Comparison of ENCODE assay signal across 9 mouse cellular contexts in genomic region chr1:171077955-171078354, GRCm38 (mm10). TPM values are rescaled to one million over a fixed set of nuclear protein-coding genes. Genes with fewer than 3 reads are reported as not detected.
DNase-seq lines count a peak whose midpoint lies in the region; ATAC-seq and TF ChIP-seq lines count a peak whose summit lies in the region.
"Not testable (repeated sequence)": the region's sequence is repeated elsewhere in the genome, so short reads cannot be mapped to it uniquely, and the experiment has no call there.
"Had no signal": no experiment of that assay in that cellular context is flagged by ENCODE, and none has a peak within 500 bp of the region (broad histone marks: within the 10 kb centered on the region; RNA-seq: fewer than 3 reads in every experiment).

No protein-coding gene starts in this region.

- H3K27ac ChIP-seq in forebrain, embryonic 15.5 days (replicated peaks); heart, embryonic 12.5 days (ENCODE audit: poor library complexity, severe bottlenecking); hindbrain, embryonic 16.5 days (ENCODE audit: low read depth, low read length); layer of hippocampus, adult 2 months; lung, postnatal 0 days (ENCODE audit: low read length); neural tube, embryonic 12.5 days: not testable (repeated sequence)

- not testable (repeated sequence) for H3K36me3 ChIP-seq in forebrain, embryonic 15.5 days; heart, embryonic 12.5 days; hindbrain, embryonic 16.5 days (ENCODE audit: control insufficient read depth, insufficient read depth, low read length); lung, postnatal 0 days (ENCODE audit: insufficient read depth, low read length); neural tube, embryonic 12.5 days

- 6% methylated on average over 20 of the region's 27 CpGs for WGBS in forebrain, embryonic 15.5 days
- 4% methylated on average over 20 of the region's 27 CpGs for WGBS in heart, embryonic 12.5 days
- 2% methylated on average over 15 of the region's 27 CpGs for WGBS in hindbrain, embryonic 16.5 days
- 1% methylated on average over 13 of the region's 27 CpGs for WGBS in lung, postnatal 0 days
- 7% methylated on average over 19 of the region's 27 CpGs for WGBS in neural tube, embryonic 12.5 days

- 0 out of 2 replicates have a peak, but pooled peaks have one; percentile 12 for TF ChIP-seq CTCF in layer of hippocampus, adult 2 months (conservative IDR thresholded peaks at IDR 0.05)
- TF ChIP-seq CTCF in lung, postnatal 0 days (IDR thresholded peaks at IDR 0.05), result not testable (repeated sequence)

- H3K4me2 ChIP-seq in forebrain, embryonic 15.5 days (replicated peaks), result peak overlapping the region; percentile 41
- peak overlapping the region; percentile 56 for H3K4me2 ChIP-seq in heart, embryonic 12.5 days
- H3K4me2 ChIP-seq in hindbrain, embryonic 16.5 days (ENCODE audit: low read length), result peak overlapping the region; percentile 42
- not testable (repeated sequence) for H3K4me2 ChIP-seq in lung, postnatal 0 days (replicated peaks; ENCODE audit: low read depth, low read length)
- peak overlapping the region; percentile 40 for H3K4me2 ChIP-seq in neural tube, embryonic 12.5 days (replicated peaks)

- H3K27me3 ChIP-seq in forebrain, embryonic 15.5 days, result peaks cover 17% of the 10 kb centered on the region
- peaks cover 34% of the 10 kb centered on the region for H3K27me3 ChIP-seq in heart, embryonic 12.5 days (replicated peaks)
- H3K27me3 ChIP-seq in hindbrain, embryonic 16.5 days (replicated peaks; ENCODE audit: control insufficient read depth, insufficient read depth, low read length), result peaks cover 14% of the 10 kb centered on the region
- H3K27me3 ChIP-seq in lung, postnatal 0 days (replicated peaks; ENCODE audit: insufficient read depth, low read length), result not testable (repeated sequence)
- H3K27me3 ChIP-seq in neural tube, embryonic 12.5 days (replicated peaks), result peaks cover 31% of the 10 kb centered on the region

- ATAC-seq in forebrain, embryonic 15.5 days (replicated peaks), result peak; percentile 36
- ATAC-seq in heart, embryonic 12.5 days (ENCODE audit: insufficient number of reproducible peaks, low FRiP score), result 0 out of 2 replicates have a peak, but pooled peaks have one; percentile 5
- ATAC-seq in hindbrain, embryonic 16.5 days, result peak; percentile 38
- peak; percentile 38 for ATAC-seq in lung, postnatal 0 days
- peak; percentile 10; the same call in 1 of the 2 replicates for ATAC-seq in neural tube, embryonic 12.5 days (ENCODE audit: low FRiP score, low read depth)

- not testable (repeated sequence) for TF ChIP-seq EP300 in lung, postnatal 0 days (IDR thresholded peaks at IDR 0.05)

- H3K9me3 ChIP-seq in forebrain, embryonic 15.5 days; heart, embryonic 12.5 days (replicated peaks); hindbrain, embryonic 16.5 days (ENCODE audit: control insufficient read depth, low read length); lung, postnatal 0 days (ENCODE audit: low read length); neural tube, embryonic 12.5 days: not testable (repeated sequence)

- not testable (repeated sequence) for H3K4me1 ChIP-seq in forebrain, embryonic 15.5 days; heart, embryonic 12.5 days (replicated peaks); hindbrain, embryonic 16.5 days (ENCODE audit: control insufficient read depth, insufficient read depth, low read depth, low read length); lung, postnatal 0 days (ENCODE audit: insufficient read depth, low read depth, low read length); neural tube, embryonic 12.5 days

- DNase-seq in cerebellum, adult 8-10 months, result peak; percentile 9
- DNase-seq in layer of hippocampus, adult 2 months (ENCODE audit: low spot score in 2 of 2); lung, postnatal 0 days (ENCODE audit: low spot score): not testable (repeated sequence)
- peak; percentile 28 for DNase-seq in thymus, postnatal 25 days

- H3K4me3 ChIP-seq in forebrain, embryonic 15.5 days, result peak overlapping the region; percentile 27
- H3K4me3 ChIP-seq in heart, embryonic 12.5 days, result peak overlapping the region; percentile 37
- peak overlapping the region; percentile 22; the same call in 1 of the 2 replicates for H3K4me3 ChIP-seq in hindbrain, embryonic 16.5 days (ENCODE audit: low read length)
- H3K4me3 ChIP-seq in layer of hippocampus, adult 2 months, result peak overlapping the region; percentile 48
- H3K4me3 ChIP-seq in lung, postnatal 0 days (ENCODE audit: low read depth, low read length), result 0 out of 2 replicates have a peak overlapping the region, but pooled peaks have one; percentile 10
- not testable (repeated sequence) for H3K4me3 ChIP-seq in neural tube, embryonic 12.5 days

- H3K9ac ChIP-seq in forebrain, embryonic 15.5 days (replicated peaks); heart, embryonic 12.5 days; hindbrain, embryonic 16.5 days (ENCODE audit: low read depth, low read length); lung, postnatal 0 days (replicated peaks; ENCODE audit: low read depth); neural tube, embryonic 12.5 days: not testable (repeated sequence)

RNA-seq across cellular contexts. Expression of gene Fcgr3, which starts 13.2 kb away (rescaled TPM):
- 8.7 and 8.8 TPM in 2 replicates for polyA plus RNA-seq in forebrain, embryonic 15.5 days (2015; fragmentation: Nextera tagmentation; extraction: Ambion mirVana)
- 3.8 and 4.5 TPM in 2 replicates for polyA plus RNA-seq in heart, embryonic 12.5 days (2016; fragmentation: Nextera tagmentation; extraction: Ambion mirVana)
- 9.8 and 11.5 TPM in 2 replicates for polyA plus RNA-seq in hindbrain, embryonic 16.5 days (2015; fragmentation: Nextera tagmentation; extraction: Ambion mirVana)
- 10 to 100 TPM; 12.0 to 12.3 TPM for total RNA-seq in layer of hippocampus, adult 2 months (2021)
- polyA plus RNA-seq in lung, postnatal 0 days (2015; fragmentation: Nextera tagmentation; extraction: Ambion mirVana), result 29.3 and 37.4 TPM in 2 replicates
- 6.9 and 7.4 TPM in 2 replicates for polyA plus RNA-seq in neural tube, embryonic 12.5 days (2016; fragmentation: Nextera tagmentation; extraction: Ambion mirVana)

RNA-seq across cellular contexts. Expression of gene Cfap126, which starts 35.8 kb away (rescaled TPM):
- 4.0 and 10.3 TPM in 2 replicates for polyA plus RNA-seq in forebrain, embryonic 15.5 days (2015; fragmentation: Nextera tagmentation; extraction: Ambion mirVana)
- polyA plus RNA-seq in heart, embryonic 12.5 days (2016; fragmentation: Nextera tagmentation; extraction: Ambion mirVana), result 2.9 and 3.5 TPM in 2 replicates
- 11.6 and 11.8 TPM in 2 replicates for polyA plus RNA-seq in hindbrain, embryonic 16.5 days (2015; fragmentation: Nextera tagmentation; extraction: Ambion mirVana)
- 1 to 10 TPM in 1 of 2 experiments, under 1 TPM in 1; 0.76 to 2.4 TPM for total RNA-seq in layer of hippocampus, adult 2 months (2021)
- 32.2 and 33.2 TPM in 2 replicates for polyA plus RNA-seq in lung, postnatal 0 days (2015; fragmentation: Nextera tagmentation; extraction: Ambion mirVana)
- 1.7 and 2.3 TPM in 2 replicates for polyA plus RNA-seq in neural tube, embryonic 12.5 days (2016; fragmentation: Nextera tagmentation; extraction: Ambion mirVana)

RNA-seq across cellular contexts. Expression of gene Fcgr4, which starts 59.2 kb away (rescaled TPM):
- 0.34 and 0.36 TPM in 2 replicates for polyA plus RNA-seq in forebrain, embryonic 15.5 days (2015; fragmentation: Nextera tagmentation; extraction: Ambion mirVana)
- 0.14 and 0.24 TPM in 2 replicates for polyA plus RNA-seq in heart, embryonic 12.5 days (2016; fragmentation: Nextera tagmentation; extraction: Ambion mirVana)
- polyA plus RNA-seq in hindbrain, embryonic 16.5 days (2015; fragmentation: Nextera tagmentation; extraction: Ambion mirVana), result 0.20 and 0.40 TPM in 2 replicates
- not detected for total RNA-seq in layer of hippocampus, adult 2 months (2021)
- polyA plus RNA-seq in lung, postnatal 0 days (2015; fragmentation: Nextera tagmentation; extraction: Ambion mirVana), result 3.3 and 4.0 TPM in 2 replicates
- 0.20 and 0.22 TPM in 2 replicates for polyA plus RNA-seq in neural tube, embryonic 12.5 days (2016; fragmentation: Nextera tagmentation; extraction: Ambion mirVana)
- total RNA-seq: gastrocnemius, adult 18-20 months had no signal
